Mouse (Mus musculus) G1E (cell line): ENCODE data around the gene Gabarapl2.

Source experiments
- CTCF ChIP-seq: IDR thresholded peaks from 2 replicates; pipeline ENCODE4 v1.5.1; 2012; ENCODE audit warnings: low read depth, low read length, inconsistent platforms, mixed read lengths
- GATA1 ChIP-seq: IDR thresholded peaks from 2 replicates; pipeline ENCODE4 v1.6.1; 2012; ENCODE audit warnings: borderline replicate concordance, low read length, inconsistent platforms, mixed read lengths
- GATA2 ChIP-seq: IDR thresholded peaks from 2 replicates; pipeline ENCODE4 v1.6.1; 2012; ENCODE audit warnings: low read depth, low read length, inconsistent platforms, borderline replicate concordance
- POLR2AphosphoS5 ChIP-seq: IDR thresholded peaks from 2 replicates; pipeline ENCODE4 v1.6.1; 2012; ENCODE audit warnings: low read depth, low read length, inconsistent platforms; ENCODE audit not compliant: insufficient replicate concordance
- TAL1 ChIP-seq: conservative IDR thresholded peaks from 2 replicates; pipeline ENCODE4 v1.6.1; 2012; ENCODE audit warnings: low read depth, low read length, inconsistent platforms, mixed read lengths

DNA sequence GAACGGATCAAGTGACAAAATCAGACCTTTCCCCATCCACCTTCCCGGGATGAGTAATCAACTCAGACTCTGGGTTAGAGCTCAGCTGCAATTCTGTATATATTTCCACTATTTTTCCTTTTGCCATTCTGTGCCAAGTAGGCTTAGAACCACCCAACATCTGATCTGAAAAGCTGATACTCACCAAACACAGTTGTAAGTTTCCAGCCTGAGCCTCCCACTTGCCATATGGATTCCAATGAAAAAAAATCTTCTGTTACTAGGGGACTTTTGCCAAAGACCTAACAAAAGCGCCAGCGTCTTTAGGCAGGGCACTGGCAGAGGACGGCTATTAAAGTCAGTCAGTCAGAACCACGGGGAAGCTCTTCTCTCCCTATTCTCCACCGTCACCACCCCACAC, 28.9 kb upstream of the Gabarapl2 start:
- no peak for TF ChIP-seq CTCF
- no peak for TF ChIP-seq TAL1
- TF ChIP-seq POLR2AphosphoS5, result no peak
- no peak for TF ChIP-seq GATA1
- no peak for TF ChIP-seq GATA2
